Mouse (Mus musculus): ENCODE data around the gene Ttc7b.

- TF ChIP-seq CTCF (IDR thresholded peaks at IDR 0.05; ENCODE audit: control insufficient read depth, insufficient read depth, insufficient read length) (no peak), FOSL1 (IDR thresholded peaks at IDR 0.05; ENCODE audit: insufficient read depth, low read length, poor library complexity, severe bottlenecking) (no peak), MYOG (IDR thresholded peaks at IDR 0.05; ENCODE audit: control insufficient read depth, extremely low read depth, insufficient read length) (no peak), MAX (IDR thresholded peaks at IDR 0.05) (no peak)
These were observed 84.9 kb downstream of the Ttc7b start for GRCm38 (mm10) chr12:100435763-100436162.

Data from C2C12 (cell line).